Mouse (Mus musculus): ENCODE measurements around the gene Rad51b. TPM values are rescaled to one million over a fixed set of nuclear protein-coding genes. Genes with fewer than 3 reads are reported as not detected.

Gene Rad51b
- polyA plus RNA-seq, 1 experiment: 13.8 TPM

GRCm38 (mm10) chr12:79789481-79789880 is 492.4 kb downstream of the Rad51b start:
- Histone ChIP-seq H3K9me3 (replicated peaks; ENCODE audit: control insufficient read depth, insufficient read depth, low read length, poor library complexity, severe bottlenecking) (no peaks in the 10 kb centered on the region), H3K9ac (ENCODE audit: low read depth, poor library complexity, severe bottlenecking) (no peak overlapping the region), H3K27me3 (ENCODE audit: control insufficient read depth, insufficient read depth, low read length, poor library complexity, severe bottlenecking) (no peaks in the 10 kb centered on the region), H3K36me3 (ENCODE audit: control insufficient read depth, insufficient read depth, low read length, poor library complexity, severe bottlenecking) (no peaks in the 10 kb centered on the region), H3K4me3 (ENCODE audit: low read depth, low read length) (no peak overlapping the region), H3K27ac (ENCODE audit: insufficient read depth, low read length) (no peak overlapping the region), H3K4me1 (ENCODE audit: control insufficient read depth, insufficient read depth, low read length) (no peaks in the 10 kb centered on the region)
- no peak for TF ChIP-seq POLR2A (IDR thresholded peaks at IDR 0.05; ENCODE audit: insufficient read depth, low read length)
- TF ChIP-seq CTCF (IDR thresholded peaks at IDR 0.05; ENCODE audit: low read depth, low read length): no peak
- no peak for TF ChIP-seq EP300 (IDR thresholded peaks at IDR 0.05; ENCODE audit: insufficient read depth, low read depth, low read length)

GRCm38 (mm10) chr12:79793382-79793781 is 496.3 kb downstream of the Rad51b start:
- Histone ChIP-seq H3K36me3 (ENCODE audit: control insufficient read depth, insufficient read depth, low read length, poor library complexity, severe bottlenecking) (no peaks in the 10 kb centered on the region), H3K9ac (ENCODE audit: low read depth, poor library complexity, severe bottlenecking) (no peak overlapping the region)
- TF ChIP-seq POLR2A (IDR thresholded peaks at IDR 0.05; ENCODE audit: insufficient read depth, low read length) (no peak), CTCF (IDR thresholded peaks at IDR 0.05; ENCODE audit: low read depth, low read length) (no peak), EP300 (IDR thresholded peaks at IDR 0.05; ENCODE audit: insufficient read depth, low read depth, low read length) (no peak)

GRCm38 (mm10) chr12:79794802-79795201 is 497.7 kb downstream of the Rad51b start:
- Histone ChIP-seq H3K4me1 (ENCODE audit: control insufficient read depth, insufficient read depth, low read length) (no peaks in the 10 kb centered on the region), H3K9ac (ENCODE audit: low read depth, poor library complexity, severe bottlenecking) (no peak overlapping the region), H3K9me3 (replicated peaks; ENCODE audit: control insufficient read depth, insufficient read depth, low read length, poor library complexity, severe bottlenecking) (no peaks in the 10 kb centered on the region), H3K4me3 (ENCODE audit: low read depth, low read length) (no peak overlapping the region), H3K36me3 (ENCODE audit: control insufficient read depth, insufficient read depth, low read length, poor library complexity, severe bottlenecking) (no peaks in the 10 kb centered on the region), H3K27ac (ENCODE audit: insufficient read depth, low read length) (no peak overlapping the region), H3K27me3 (ENCODE audit: control insufficient read depth, insufficient read depth, low read length, poor library complexity, severe bottlenecking) (no peaks in the 10 kb centered on the region)
- TF ChIP-seq CTCF (IDR thresholded peaks at IDR 0.05; ENCODE audit: low read depth, low read length): no peak
- no peak for TF ChIP-seq EP300 (IDR thresholded peaks at IDR 0.05; ENCODE audit: insufficient read depth, low read depth, low read length)
- no peak for TF ChIP-seq POLR2A (IDR thresholded peaks at IDR 0.05; ENCODE audit: insufficient read depth, low read length)

More at GRCm38 (mm10) chr12:79793382-79793781, 496.3 kb downstream of the Rad51b start:
- no peaks in the 10 kb centered on the region for H3K4me1 ChIP-seq (ENCODE audit: control insufficient read depth, insufficient read depth, low read length)
- no peak overlapping the region for H3K27ac ChIP-seq (ENCODE audit: insufficient read depth, low read length)
- no peaks in the 10 kb centered on the region for H3K9me3 ChIP-seq (replicated peaks; ENCODE audit: control insufficient read depth, insufficient read depth, low read length, poor library complexity, severe bottlenecking)
- H3K27me3 ChIP-seq (ENCODE audit: control insufficient read depth, insufficient read depth, low read length, poor library complexity, severe bottlenecking): no peaks in the 10 kb centered on the region
- H3K4me3 ChIP-seq (ENCODE audit: low read depth, low read length): no peak overlapping the region

GRCm38 (mm10) chr12:79796260-79796659 is 499.2 kb downstream of the Rad51b start:
- no peak overlapping the region for H3K27ac ChIP-seq (ENCODE audit: insufficient read depth, low read length)
- H3K9me3 ChIP-seq (replicated peaks; ENCODE audit: control insufficient read depth, insufficient read depth, low read length, poor library complexity, severe bottlenecking): no peaks in the 10 kb centered on the region
- H3K4me3 ChIP-seq (ENCODE audit: low read depth, low read length): no peak overlapping the region
- no peaks in the 10 kb centered on the region for H3K4me1 ChIP-seq (ENCODE audit: control insufficient read depth, insufficient read depth, low read length)
- H3K36me3 ChIP-seq (ENCODE audit: control insufficient read depth, insufficient read depth, low read length, poor library complexity, severe bottlenecking): no peaks in the 10 kb centered on the region
- TF ChIP-seq EP300 (IDR thresholded peaks at IDR 0.05; ENCODE audit: insufficient read depth, low read depth, low read length) (no peak), CTCF (IDR thresholded peaks at IDR 0.05; ENCODE audit: low read depth, low read length) (no peak), POLR2A (IDR thresholded peaks at IDR 0.05; ENCODE audit: insufficient read depth, low read length) (no peak)
- H3K27me3 ChIP-seq (ENCODE audit: control insufficient read depth, insufficient read depth, low read length, poor library complexity, severe bottlenecking): no peaks in the 10 kb centered on the region
- no peak overlapping the region for H3K9ac ChIP-seq (ENCODE audit: low read depth, poor library complexity, severe bottlenecking)

- H3K4me3 ChIP-seq (ENCODE audit: low read depth, low read length): no peak overlapping the region
- no peaks in the 10 kb centered on the region for H3K4me1 ChIP-seq (ENCODE audit: control insufficient read depth, insufficient read depth, low read length)
- H3K9ac ChIP-seq (ENCODE audit: low read depth, poor library complexity, severe bottlenecking): no peak overlapping the region
- H3K27me3 ChIP-seq (ENCODE audit: control insufficient read depth, insufficient read depth, low read length, poor library complexity, severe bottlenecking): no peaks in the 10 kb centered on the region
- no peaks in the 10 kb centered on the region for H3K9me3 ChIP-seq (replicated peaks; ENCODE audit: control insufficient read depth, insufficient read depth, low read length, poor library complexity, severe bottlenecking)
- H3K36me3 ChIP-seq (ENCODE audit: control insufficient read depth, insufficient read depth, low read length, poor library complexity, severe bottlenecking): no peaks in the 10 kb centered on the region
- H3K27ac ChIP-seq (ENCODE audit: insufficient read depth, low read length): no peak overlapping the region
- TF ChIP-seq POLR2A (IDR thresholded peaks at IDR 0.05; ENCODE audit: insufficient read depth, low read length) (no peak), CTCF (IDR thresholded peaks at IDR 0.05; ENCODE audit: low read depth, low read length) (no peak), EP300 (IDR thresholded peaks at IDR 0.05; ENCODE audit: insufficient read depth, low read depth, low read length) (no peak)
Measured at GRCm38 (mm10) chr12:79796823-79797821, 500.0 kb downstream of the Rad51b start.

GRCm38 (mm10) chr12:79798488-79798887 is 501.4 kb downstream of the Rad51b start:
- no peak for TF ChIP-seq EP300 (IDR thresholded peaks at IDR 0.05; ENCODE audit: insufficient read depth, low read depth, low read length)
- TF ChIP-seq CTCF (IDR thresholded peaks at IDR 0.05; ENCODE audit: low read depth, low read length): no peak
- TF ChIP-seq POLR2A (IDR thresholded peaks at IDR 0.05; ENCODE audit: insufficient read depth, low read length): no peak
- Histone ChIP-seq H3K4me3 (ENCODE audit: low read depth, low read length) (no peak overlapping the region), H3K27ac (ENCODE audit: insufficient read depth, low read length) (no peak overlapping the region), H3K9ac (ENCODE audit: low read depth, poor library complexity, severe bottlenecking) (no peak overlapping the region), H3K36me3 (ENCODE audit: control insufficient read depth, insufficient read depth, low read length, poor library complexity, severe bottlenecking) (no peaks in the 10 kb centered on the region), H3K9me3 (replicated peaks; ENCODE audit: control insufficient read depth, insufficient read depth, low read length, poor library complexity, severe bottlenecking) (no peaks in the 10 kb centered on the region), H3K27me3 (ENCODE audit: control insufficient read depth, insufficient read depth, low read length, poor library complexity, severe bottlenecking) (no peaks in the 10 kb centered on the region), H3K4me1 (ENCODE audit: control insufficient read depth, insufficient read depth, low read length) (no peaks in the 10 kb centered on the region)
